Mouse (Mus musculus) lung, adult 10 weeks (tissue): Measurements from ENCODE around the gene Kcnmb2. TPM values are rescaled to one million over a fixed set of nuclear protein-coding genes. Genes with fewer than 3 reads are reported as not detected.

Experiments
- polyA plus RNA-seq: library from polyadenylated mRNA; stranded (reverse); fragments of 350-450 nt; fragmentation: Illumina TruSeq; extraction: RNeasy Lipid Tissue Mini Kit (QIAGEN cat#74804); gene quantifications from one replicate; pipeline ENCODE4 v1.2.3, GENCODE M21; 2014; ENCODE audit warnings: low read depth, low replicate concordance; ENCODE audit not compliant: insufficient read depth

The Kcnmb2 gene
- 6.0 TPM for polyA plus RNA-seq

GRCm38 (mm10) chr3:31902504-31903330 lies at the start of gene Kcnmb2:
Kcnmb2 (plus strand) TSS chr3:31902507.

